Mouse (Mus musculus) small intestine, adult 2 months (tissue): ENCODE measurements around the gene Bcat1.

Experiments used
- CTCF ChIP-seq: fragments of 200-500 bp; IDR thresholded peaks from 2 replicates; pipeline ENCODE4 v1.5.1; 2012; ENCODE audit warnings: low read depth, mild to moderate bottlenecking, control low read depth, inconsistent platforms, low read length, moderate library complexity, mixed read lengths; ENCODE audit not compliant: insufficient replicate concordance, insufficient read length; ENCODE audit errors: extremely low read depth
- POLR2A ChIP-seq: fragments of 200-500 bp; IDR thresholded peaks from 2 replicates; pipeline ENCODE4 v1.6.1; 2012; ENCODE audit warnings: low read depth, mild to moderate bottlenecking, control low read depth, inconsistent platforms, low read length, moderate library complexity

GRCm38 (mm10) chr6:145122423-145123059, 46.6 kb upstream of the Bcat1 start:
- TF ChIP-seq POLR2A, result no peak
- TF ChIP-seq CTCF, result no peak
